Mouse (Mus musculus) mature B cell (primary cell): ENCODE data around the gene Arrdc5.
"Not testable (repeated sequence)": the region's sequence is repeated elsewhere in the genome, so short reads cannot be mapped to it uniquely, and the experiment has no call there.

Source experiments
- in situ Hi-C: fragments of 300-500 bp; cut with MboI; formaldehyde crosslinking; loops from 2 replicates; pipeline ENCODE4 v1.14.3; 2019

The Arrdc5 gene

GRCm38 (mm10) chr17:56278340-56278739 is 21.7 kb downstream of the Arrdc5 start:
- in situ Hi-C loops = no loop called here

- in situ Hi-C loops = no loop called here
Measured at GRCm38 (mm10) chr17:56277567-56277893, 22.6 kb downstream of the Arrdc5 start.

- in situ Hi-C loops = no loop called here
Measured at GRCm38 (mm10) chr17:56276643-56277566, 23.2 kb downstream of the Arrdc5 start, which contains the start of gene Ticam1. TSS of gene Ticam1 (minus strand) at chr17:56276786.

- in situ Hi-C loops = no loop called here
Measured at GRCm38 (mm10) chr17:56275842-56276480, 24.1 kb downstream of the Arrdc5 start.

- in situ Hi-C loops = no loop called here
Measured at GRCm38 (mm10) chr17:56273986-56274385, 26.1 kb downstream of the Arrdc5 start.

- in situ Hi-C loops = no loop called here
Measured at GRCm38 (mm10) chr17:56273482-56273881, 26.6 kb downstream of the Arrdc5 start.

GRCm38 (mm10) chr17:56272644-56273043 is 27.4 kb downstream of the Arrdc5 start:
- in situ Hi-C loops = no loop called here

GRCm38 (mm10) chr17:56271609-56272253 is 28.4 kb downstream of the Arrdc5 start:
- in situ Hi-C loops = no loop called here

GRCm38 (mm10) chr17:56269741-56270140 is 30.3 kb downstream of the Arrdc5 start:
- in situ Hi-C loops = no loop called here

- in situ Hi-C loops = no loop called here
Measured at GRCm38 (mm10) chr17:56269153-56269630, 30.9 kb downstream of the Arrdc5 start.

GRCm38 (mm10) chr17:56266271-56266670 is 33.8 kb downstream of the Arrdc5 start:
- in situ Hi-C loops = no loop called here

GRCm38 (mm10) chr17:56265869-56266268 is 34.2 kb downstream of the Arrdc5 start:
- in situ Hi-C loops = no loop called here

- in situ Hi-C loops = no loop called here
Measured at GRCm38 (mm10) chr17:56265011-56265410, 35.1 kb downstream of the Arrdc5 start.

GRCm38 (mm10) chr17:56264020-56264419 is 36.1 kb downstream of the Arrdc5 start:
- in situ Hi-C loops = no loop called here

GRCm38 (mm10) chr17:56262645-56263094 is 37.4 kb downstream of the Arrdc5 start:
- in situ Hi-C loops = no loop called here

GRCm38 (mm10) chr17:56261166-56261565 is 38.9 kb downstream of the Arrdc5 start:
- in situ Hi-C loops = no loop called here

GRCm38 (mm10) chr17:56259301-56260037 is 40.6 kb downstream of the Arrdc5 start:
- in situ Hi-C loops = no loop called here

- in situ Hi-C loops = not testable (repeated sequence)
Measured at GRCm38 (mm10) chr17:56258812-56259211, 41.3 kb downstream of the Arrdc5 start.

- in situ Hi-C loops = not testable (repeated sequence)
Measured at GRCm38 (mm10) chr17:56258269-56258668, 41.8 kb downstream of the Arrdc5 start.

- in situ Hi-C loops = no loop called here
Measured at GRCm38 (mm10) chr17:56257181-56257894, 42.7 kb downstream of the Arrdc5 start.
